Mouse (Mus musculus) kidney, embryonic 14.5 days (tissue): Measurements from ENCODE around the gene Ergic1. TPM values are rescaled to one million over a fixed set of nuclear protein-coding genes. Genes with fewer than 3 reads are reported as not detected.

ENCODE experiments used
- ATAC-seq: fragments of 200-750 bp; cut with Nextera tagmentation; 2 replicates; pipeline ENCODE4 v1.8.0; 2017; ENCODE audit warnings: moderate number of reproducible peaks, mild to moderate bottlenecking, moderate TSS enrichment, moderate library complexity; ENCODE audit not compliant: low FRiP score, low TSS enrichment
- H3K27ac ChIP-seq: fragments of 300-500 bp; sonication (generic); 2 replicates; pipeline ENCODE4 v1.5.1; 2014; ENCODE audit warnings: low read depth, mild to moderate bottlenecking, low read length, moderate library complexity, mixed read lengths
- H3K27me3 ChIP-seq: fragments of 300-500 bp; sonication (generic); 2 replicates; pipeline ENCODE4 v1.6.1; 2014; ENCODE audit warnings: mild to moderate bottlenecking, low read length; ENCODE audit not compliant: control insufficient read depth, insufficient read depth
- H3K36me3 ChIP-seq: fragments of 300-500 bp; sonication (generic); 2 replicates; pipeline ENCODE4 v1.6.1; 2014; ENCODE audit warnings: low read length, mixed read lengths; ENCODE audit not compliant: control insufficient read depth, insufficient read depth
- H3K4me1 ChIP-seq: fragments of 300-500 bp; sonication (generic); 2 replicates; pipeline ENCODE4 v1.6.1; 2014; ENCODE audit warnings: low read length, mixed read lengths; ENCODE audit not compliant: control insufficient read depth, insufficient read depth
- H3K4me2 ChIP-seq: fragments of 300-500 bp; sonication (generic); replicated peaks from 2 replicates; pipeline ENCODE4 v1.6.1; 2014; ENCODE audit warnings: low read depth, mild to moderate bottlenecking, low read length
- H3K4me3 ChIP-seq: fragments of 300-500 bp; sonication (generic); 2 replicates; pipeline ENCODE4 v1.5.1; 2014; ENCODE audit warnings: mild to moderate bottlenecking, low read length
- H3K9ac ChIP-seq: fragments of 300-500 bp; sonication (generic); 2 replicates; pipeline ENCODE4 v1.6.1; 2014; ENCODE audit warnings: low read depth, mild to moderate bottlenecking, low read length, moderate library complexity
- H3K9me3 ChIP-seq: fragments of 300-500 bp; sonication (generic); 2 replicates; pipeline ENCODE4 v1.6.1; 2016; ENCODE audit warnings: low read length; ENCODE audit not compliant: control insufficient read depth
- WGBS: fragments of 180-500 bp; shearing (Covaris S2); extraction: QIAGEN DNeasy Blood & Tissue Kit; methylation state at CpG from one replicate; pipeline ENCODE4 v1.1.7; 2014; 5-methylcytosine and 5-hydroxymethylcytosine counted together
- polyA plus RNA-seq: library from polyadenylated mRNA; unstranded; fragments of >200 nt; fragmentation: Nextera tagmentation; extraction: Ambion mirVana; gene quantifications from 2 replicates; pipeline ENCODE4 v1.2.1, GENCODE M21; 2014

Ergic1 gene
- polyA plus RNA-seq, 1 experiment from 2014 or later, result 150 TPM

GRCm38 (mm10) chr17:26676252-26676615 lies 114.9 kb downstream of the Ergic1 start:
- ATAC-seq, result peak; percentile 93
- peak overlapping the region; percentile 65 for H3K27ac ChIP-seq
- no peaks in the 10 kb centered on the region for H3K36me3 ChIP-seq
- under 1% methylated on average over 30 of the region's 30 CpGs for WGBS
- no peaks in the 10 kb centered on the region for H3K27me3 ChIP-seq
- peak overlapping the region; percentile 76 for H3K9ac ChIP-seq
- no peaks in the 10 kb centered on the region for H3K4me1 ChIP-seq
- peak overlapping the region; percentile 95 for H3K4me3 ChIP-seq
- no peaks in the 10 kb centered on the region for H3K9me3 ChIP-seq
- H3K4me2 ChIP-seq, result peak overlapping the region; percentile 54

- Histone ChIP-seq H3K27ac (peak overlapping the region; percentile 65), H3K36me3 (no peaks in the 10 kb centered on the region), H3K9me3 (no peaks in the 10 kb centered on the region), H3K4me2 (peak overlapping the region; percentile 54), H3K27me3 (no peaks in the 10 kb centered on the region), H3K9ac (peak overlapping the region; percentile 76), H3K4me3 (peak overlapping the region; percentile 95), H3K4me1 (no peaks in the 10 kb centered on the region)
- WGBS, result 2% methylated on average over 26 of the region's 26 CpGs
- peak; percentile 91 for ATAC-seq
Measured at GRCm38 (mm10) chr17:26676616-26677376, 115.5 kb downstream of the Ergic1 start.

- H3K36me3 ChIP-seq, result no peaks in the 10 kb centered on the region
- no peak overlapping the region for H3K4me3 ChIP-seq
- WGBS, result 85% methylated on average over 7 of the region's 7 CpGs
- peak overlapping the region; percentile 54; the same call in 1 of the 2 replicates for H3K4me2 ChIP-seq
- H3K27ac ChIP-seq, result no peak overlapping the region
- no peaks in the 10 kb centered on the region for H3K27me3 ChIP-seq
- H3K9ac ChIP-seq, result no peak overlapping the region
- no peaks in the 10 kb centered on the region for H3K9me3 ChIP-seq
- ATAC-seq, result no peak
- no peaks in the 10 kb centered on the region for H3K4me1 ChIP-seq
Measured at GRCm38 (mm10) chr17:26677711-26678637, 116.7 kb downstream of the Ergic1 start.

- peaks cover 10% of the 10 kb centered on the region; the same call in 1 of the 2 replicates for H3K36me3 ChIP-seq
- no peak overlapping the region for H3K4me2 ChIP-seq
- ATAC-seq, result no peak
- no peak overlapping the region for H3K9ac ChIP-seq
- WGBS, result 93% methylated on average over 6 of the region's 6 CpGs
- no peak overlapping the region for H3K4me3 ChIP-seq
- H3K9me3 ChIP-seq, result no peaks in the 10 kb centered on the region
- H3K4me1 ChIP-seq, result no peaks in the 10 kb centered on the region
- H3K27me3 ChIP-seq, result no peaks in the 10 kb centered on the region
- H3K27ac ChIP-seq, result no peak overlapping the region
Measured at GRCm38 (mm10) chr17:26681276-26681675, 120.0 kb downstream of the Ergic1 start.

GRCm38 (mm10) chr17:26686334-26687000 lies 125.2 kb downstream of the Ergic1 start:
- H3K27ac ChIP-seq, result no peak overlapping the region
- H3K9me3 ChIP-seq, result no peaks in the 10 kb centered on the region
- no peak overlapping the region for H3K4me2 ChIP-seq
- H3K4me1 ChIP-seq, result no peaks in the 10 kb centered on the region
- no peak overlapping the region for H3K4me3 ChIP-seq
- H3K36me3 ChIP-seq, result peaks cover 10% of the 10 kb centered on the region; the same call in 1 of the 2 replicates
- no peaks in the 10 kb centered on the region for H3K27me3 ChIP-seq
- 86% methylated on average over 17 of the region's 17 CpGs for WGBS
- ATAC-seq, result no peak
- H3K9ac ChIP-seq, result no peak overlapping the region

GRCm38 (mm10) chr17:26688795-26689735 lies 127.8 kb downstream of the Ergic1 start:
- Histone ChIP-seq H3K4me2 (no peak overlapping the region), H3K36me3 (peaks cover 7% of the 10 kb centered on the region; the same call in 1 of the 2 replicates), H3K4me3 (no peak overlapping the region), H3K27ac (no peak overlapping the region), H3K9me3 (no peaks in the 10 kb centered on the region), H3K4me1 (peaks cover 5% of the 10 kb centered on the region; the same call in 1 of the 2 replicates), H3K9ac (no peak overlapping the region; the same call in 1 of the 2 replicates), H3K27me3 (no peaks in the 10 kb centered on the region)
- ATAC-seq, result no peak
- 79% methylated on average over 8 of the region's 8 CpGs for WGBS

- peaks cover under 1% of the 10 kb centered on the region; the same call in 1 of the 2 replicates for H3K36me3 ChIP-seq
- no peak for ATAC-seq
- H3K27ac ChIP-seq, result no peak overlapping the region
- no peak overlapping the region for H3K4me2 ChIP-seq
- no peaks in the 10 kb centered on the region for H3K27me3 ChIP-seq
- peaks cover 5% of the 10 kb centered on the region; the same call in 1 of the 2 replicates for H3K4me1 ChIP-seq
- H3K9me3 ChIP-seq, result no peaks in the 10 kb centered on the region
- no peak overlapping the region; the same call in 1 of the 2 replicates for H3K9ac ChIP-seq
- 83% methylated on average over 2 of the region's 2 CpGs for WGBS
- no peak overlapping the region for H3K4me3 ChIP-seq
Measured at GRCm38 (mm10) chr17:26689810-26690209, 128.5 kb downstream of the Ergic1 start.

GRCm38 (mm10) chr17:26690236-26690635 lies 128.9 kb downstream of the Ergic1 start:
- Histone ChIP-seq H3K4me2 (no peak overlapping the region), H3K4me1 (peaks cover 5% of the 10 kb centered on the region; the same call in 1 of the 2 replicates), H3K27me3 (no peaks in the 10 kb centered on the region), H3K36me3 (peaks cover under 1% of the 10 kb centered on the region; the same call in 1 of the 2 replicates), H3K27ac (no peak overlapping the region), H3K9me3 (no peaks in the 10 kb centered on the region), H3K9ac (no peak overlapping the region), H3K4me3 (no peak overlapping the region)
- WGBS, result 84% methylated on average over 5 of the region's 5 CpGs
- ATAC-seq, result no peak
